Mouse (Mus musculus): ENCODE results near the gene Map3k5.

The Map3k5 gene

DNA sequence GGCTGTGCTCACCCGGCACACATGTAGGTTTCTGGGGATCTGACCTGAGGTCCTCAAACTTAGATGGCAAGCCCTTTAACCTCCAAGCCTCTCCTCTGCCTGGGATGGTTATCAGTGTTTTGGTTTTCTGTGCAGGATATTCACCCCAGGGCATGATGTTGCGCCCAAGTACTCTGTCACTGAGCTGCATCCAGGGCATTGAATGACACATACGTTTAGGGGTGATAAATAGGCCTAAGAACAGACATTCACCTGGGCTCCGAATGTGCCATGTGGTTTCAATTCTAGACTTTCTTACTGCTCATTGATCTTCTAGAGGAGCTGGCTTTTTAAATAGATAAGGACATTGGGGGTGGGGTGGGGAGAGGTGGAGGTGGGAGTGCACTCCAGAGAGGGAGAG, 70.5 kb downstream of the Map3k5 start:
- in situ Hi-C loops (cut with MboI, MseI) = loop anchor here (10.0 kb wide), 1 partner anchor 1890 kb away; no protein-coding TSS in a partner anchor

GRCm38 (mm10) chr10:20005491-20005952, 71.2 kb downstream of the Map3k5 start:
- in situ Hi-C loops (cut with MboI, MseI) = loop anchor here (10.0 kb wide), 1 partner anchor 1889 kb away; no protein-coding TSS in a partner anchor

DNA sequence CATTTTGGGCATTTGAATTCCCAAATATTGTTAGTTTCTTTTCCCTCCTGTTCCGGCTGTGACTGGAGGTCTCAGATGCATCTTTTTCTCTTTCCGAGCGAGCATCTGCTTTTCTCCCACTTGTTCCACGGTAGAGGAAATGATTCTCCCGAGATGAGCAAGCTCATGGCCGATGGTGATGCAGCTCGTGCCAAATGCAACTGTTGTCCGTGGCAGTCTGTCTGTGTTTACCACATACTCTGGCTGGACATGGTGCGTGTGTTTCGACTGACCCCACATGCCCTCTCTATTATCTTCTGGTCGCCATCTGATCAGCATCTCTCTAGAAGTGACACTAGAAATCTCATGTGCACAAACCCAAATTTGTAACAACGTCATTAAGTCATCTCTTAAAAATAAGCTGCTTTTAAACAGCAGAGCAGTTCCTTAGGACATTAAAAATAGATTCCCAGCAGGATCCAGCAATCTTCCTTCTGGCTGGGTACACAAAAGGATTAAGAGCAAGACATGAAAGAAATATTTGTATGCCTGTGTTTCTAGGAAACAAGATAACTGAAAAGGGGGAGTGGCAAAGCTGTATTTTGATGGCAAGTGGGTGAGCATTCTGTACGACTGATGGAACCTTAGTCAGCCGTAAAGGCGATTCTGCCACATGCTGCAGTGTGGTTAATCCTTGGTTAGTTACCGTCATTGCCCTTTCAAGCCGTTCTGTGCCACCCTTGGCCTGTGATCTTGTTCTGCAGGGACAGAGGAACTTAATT, 72.2 kb downstream of the Map3k5 start:
- in situ Hi-C loops (cut with MboI, MseI) = loop anchor here (10.0 kb wide), 1 partner anchor 1888 kb away; no protein-coding TSS in a partner anchor

GRCm38 (mm10) chr10:20009310-20009709, 75.0 kb downstream of the Map3k5 start:
- in situ Hi-C loops (cut with MboI, MseI) = loop anchor here (10.0 kb wide), 1 partner anchor 1885 kb away; no protein-coding TSS in a partner anchor

GRCm38 (mm10) chr10:20010018-20010417, 75.7 kb downstream of the Map3k5 start:
- in situ Hi-C loops (cut with MboI, MseI) = no loop called here

GRCm38 (mm10) chr10:20018406-20018805, 84.1 kb downstream of the Map3k5 start:
- in situ Hi-C loops (cut with MboI, MseI) = no loop called here

DNA sequence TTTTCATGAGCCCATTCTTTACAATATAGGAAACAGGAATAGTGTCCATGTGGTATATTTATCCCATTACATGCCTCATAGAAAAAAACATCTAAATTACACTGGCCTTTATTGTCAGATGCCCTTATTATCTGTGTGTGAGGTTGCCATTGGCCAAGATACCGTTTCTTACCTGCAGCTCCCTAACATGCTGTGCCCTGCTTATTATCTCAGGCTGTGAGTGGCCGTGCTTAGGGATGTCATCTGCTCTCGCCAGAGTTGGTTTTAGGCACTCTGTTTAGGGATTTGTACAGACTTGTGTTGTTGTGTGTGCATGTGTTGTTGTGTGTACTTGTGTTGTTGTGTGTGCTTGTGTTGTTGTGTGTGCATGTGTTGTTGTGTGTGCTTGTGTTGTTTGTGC, 84.5 kb downstream of the Map3k5 start:
- in situ Hi-C loops (cut with MboI, MseI) = no loop called here

- in situ Hi-C loops (cut with MboI, MseI) = no loop called here
Measured at GRCm38 (mm10) chr10:20021256-20021655, 87.0 kb downstream of the Map3k5 start.

GRCm38 (mm10) chr10:20021670-20022468, 87.6 kb downstream of the Map3k5 start:
- in situ Hi-C loops (cut with MboI, MseI) = no loop called here

DNA sequence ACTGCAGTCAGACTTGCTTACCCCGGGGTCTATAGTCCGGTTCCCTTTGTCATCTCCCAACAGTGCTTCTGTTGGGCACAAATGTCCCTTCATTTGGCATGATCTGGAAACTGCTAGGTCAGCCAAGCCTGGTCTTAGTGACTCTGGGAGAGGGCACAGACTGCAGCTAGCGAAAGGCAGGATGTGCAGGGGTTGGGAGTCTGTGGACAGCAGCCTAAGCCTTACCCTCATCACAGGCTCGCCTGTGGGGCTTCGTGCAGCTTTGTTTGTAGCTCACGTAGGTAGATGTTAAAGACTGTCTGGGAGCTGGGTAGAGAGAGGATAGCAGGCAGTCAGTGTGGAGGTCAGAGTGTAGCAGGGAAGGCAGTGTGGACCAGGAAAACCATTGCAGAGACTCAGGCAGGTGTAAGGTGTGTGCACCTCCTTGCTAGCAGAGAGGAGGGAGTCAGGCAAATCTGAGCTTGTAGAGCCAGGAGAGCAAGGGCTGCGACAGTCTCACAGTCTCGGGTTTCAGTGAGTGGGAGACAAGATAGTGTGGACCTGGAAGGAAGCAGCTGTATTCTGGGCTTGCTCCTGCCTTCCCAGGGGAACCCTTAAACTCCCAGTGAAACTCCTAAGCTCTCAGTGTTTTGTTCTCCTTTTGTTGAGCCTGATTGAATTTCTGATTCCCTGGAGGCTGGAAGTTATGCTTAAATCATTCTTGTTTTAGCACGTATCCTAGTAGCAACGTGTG, 88.5 kb downstream of the Map3k5 start:
- in situ Hi-C loops (cut with MboI, MseI) = no loop called here

- in situ Hi-C loops (cut with MboI, MseI) = no loop called here
Measured at GRCm38 (mm10) chr10:20023524-20023923, 89.3 kb downstream of the Map3k5 start.

GRCm38 (mm10) chr10:20024891-20025290, 90.6 kb downstream of the Map3k5 start:
- in situ Hi-C loops (cut with MboI, MseI) = no loop called here

GRCm38 (mm10) chr10:20025781-20026520, 91.7 kb downstream of the Map3k5 start:
- in situ Hi-C loops (cut with MboI, MseI) = no loop called here

DNA sequence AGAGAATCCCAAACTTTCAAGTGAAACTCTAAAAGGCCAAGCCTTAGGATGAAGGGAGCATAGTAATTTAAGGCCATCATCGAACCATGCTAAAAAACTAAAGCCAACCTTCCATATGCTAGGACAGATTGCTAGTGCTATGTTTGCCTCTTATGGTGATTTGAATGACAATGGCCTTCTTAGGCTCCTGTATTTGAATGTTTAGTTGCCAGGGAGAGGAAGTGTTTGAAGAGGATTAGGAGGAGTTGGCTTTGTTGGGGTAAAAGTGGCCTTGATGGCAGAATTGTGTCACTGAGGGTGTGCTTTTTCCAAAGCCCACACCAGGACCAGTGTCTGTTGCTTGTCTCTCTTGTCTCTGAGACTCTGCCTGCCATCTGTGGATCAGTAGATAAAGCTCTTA, 96.4 kb downstream of the Map3k5 start:
- in situ Hi-C loops (cut with MboI, MseI) = no loop called here

DNA sequence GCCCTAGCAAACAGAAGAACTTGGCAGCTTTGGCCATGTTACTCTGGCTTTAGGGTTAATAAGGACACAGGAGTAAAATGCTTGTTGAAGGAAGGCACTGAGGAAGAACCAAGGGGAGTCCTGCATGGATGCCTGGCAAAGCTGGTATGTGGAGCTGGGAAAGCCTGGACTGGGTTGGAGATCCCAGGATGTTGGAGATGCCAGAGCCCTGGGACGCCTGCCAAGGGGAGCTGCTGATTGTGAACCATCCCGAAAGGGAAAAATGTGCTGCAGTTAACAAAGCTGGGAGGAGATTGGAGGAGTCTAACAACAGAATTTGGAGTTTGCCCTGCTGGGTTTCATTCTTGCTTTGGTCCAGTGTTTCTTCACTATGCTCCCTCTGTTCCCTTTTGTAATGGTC, 97.7 kb downstream of the Map3k5 start:
- in situ Hi-C loops (cut with MboI, MseI) = no loop called here

GRCm38 (mm10) chr10:20036375-20036774, 102.1 kb downstream of the Map3k5 start:
- in situ Hi-C loops (cut with MboI, MseI) = no loop called here

DNA sequence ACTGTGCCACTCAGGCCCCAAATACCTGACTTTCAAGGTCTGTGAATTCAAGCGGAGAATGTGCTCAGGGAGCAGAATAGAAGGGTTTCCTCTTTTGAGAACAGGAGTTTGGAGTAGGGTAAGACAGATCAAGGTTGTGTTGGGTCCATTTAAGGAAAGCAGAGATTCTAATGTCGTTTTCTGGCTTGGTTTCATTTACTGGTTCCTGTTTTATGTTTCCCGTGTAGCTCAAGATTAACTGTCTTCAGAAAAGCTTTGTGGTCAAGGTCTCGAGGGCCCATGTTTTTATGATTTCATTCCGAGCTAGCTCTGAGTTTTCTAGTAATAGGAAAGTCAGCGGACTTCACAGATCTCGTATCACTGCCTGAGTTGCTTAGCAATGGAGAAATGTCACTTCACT, 102.6 kb downstream of the Map3k5 start:
- in situ Hi-C loops (cut with MboI, MseI) = no loop called here

- in situ Hi-C loops (cut with MboI, MseI) = no loop called here
Measured at GRCm38 (mm10) chr10:20039531-20039930, 105.3 kb downstream of the Map3k5 start.

GRCm38 (mm10) chr10:20040116-20040515, 105.8 kb downstream of the Map3k5 start:
- in situ Hi-C loops (cut with MboI, MseI) = no loop called here

DNA sequence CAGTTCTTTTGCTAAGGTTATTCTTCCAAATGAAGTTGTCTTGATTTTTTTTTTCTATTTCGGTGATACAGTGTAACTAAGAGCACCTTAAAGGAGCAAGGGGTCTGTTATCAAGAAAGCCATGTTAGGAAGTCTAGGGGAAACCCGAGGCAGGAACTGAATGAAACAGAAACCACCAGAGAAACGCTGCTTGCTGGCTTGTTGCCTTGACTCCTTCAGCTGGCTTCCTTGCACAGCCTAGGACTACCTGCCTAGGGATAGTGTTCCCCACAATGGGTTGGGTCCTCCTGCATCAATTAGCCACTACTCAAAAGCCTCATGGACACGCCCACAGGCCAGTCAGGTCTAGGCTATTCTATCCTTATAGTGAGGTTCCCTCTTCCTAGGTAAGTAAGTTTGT, 106.4 kb downstream of the Map3k5 start:
- in situ Hi-C loops (cut with MboI, MseI) = no loop called here

DNA sequence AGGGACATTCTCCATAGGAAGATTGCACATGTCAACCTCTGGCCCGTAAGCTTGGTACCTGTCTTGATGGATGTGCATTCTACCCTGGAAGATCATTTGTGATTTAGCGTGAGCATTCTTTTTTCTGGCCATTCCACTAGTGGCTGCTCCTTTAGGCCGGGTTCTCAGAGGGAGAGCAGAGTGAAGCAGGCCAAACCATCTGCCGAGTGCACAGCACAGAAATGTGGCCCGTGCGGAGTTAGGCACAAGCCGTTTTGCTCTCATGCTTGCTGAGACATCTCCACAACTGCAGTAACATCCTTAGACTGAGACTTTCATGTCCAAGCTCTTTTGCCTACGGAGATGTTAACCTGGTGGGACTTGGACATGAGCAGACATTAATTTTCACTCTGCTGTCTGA, 107.8 kb downstream of the Map3k5 start:
- in situ Hi-C loops (cut with MboI, MseI) = no loop called here
